Mouse (Mus musculus): ENCODE measurements around the gene Amfr.
A peak's percentile ranks its signal among the peaks of the same experiment; 100 is the strongest.

The Amfr gene

GRCm38 (mm10) chr8:94012013-94012951 is at the start of gene Amfr:
Gene Amfr (minus strand): TSS chr8:94012842.
- peak; percentile 61 for DNase-seq (ENCODE audit: low spot score)

- peak; percentile 64 for DNase-seq (ENCODE audit: low spot score)
Observed at GRCm38 (mm10) chr8:94057157-94057854, 44.7 kb upstream of the Amfr start.

GRCm38 (mm10) chr8:94052696-94053095 is 40.1 kb upstream of the Amfr start:
- no peak for DNase-seq (ENCODE audit: low spot score)

GRCm38 (mm10) chr8:94047845-94048244 is 35.2 kb upstream of the Amfr start:
- DNase-seq (ENCODE audit: low spot score) = no peak

- no peak for DNase-seq (ENCODE audit: low spot score)
Observed at GRCm38 (mm10) chr8:94037806-94038205, 25.2 kb upstream of the Amfr start.

- DNase-seq (ENCODE audit: low spot score) = peak; percentile 99
Observed at GRCm38 (mm10) chr8:94036944-94037524, 24.4 kb upstream of the Amfr start, which contains the start of the genes Nudt21 and Ogfod1. Gene Nudt21 (minus strand): TSS chr8:94037031. Gene Ogfod1 (plus strand): TSS chr8:94037198.

- peak; percentile 55 for DNase-seq (ENCODE audit: low spot score)
Observed at GRCm38 (mm10) chr8:94036541-94036940, 23.9 kb upstream of the Amfr start.

GRCm38 (mm10) chr8:94035200-94035599 is 22.6 kb upstream of the Amfr start:
- no peak for DNase-seq (ENCODE audit: low spot score)

- no peak for DNase-seq (ENCODE audit: low spot score)
Observed at GRCm38 (mm10) chr8:94033601-94034000, 21.0 kb upstream of the Amfr start.

GRCm38 (mm10) chr8:94029701-94030100 is 17.1 kb upstream of the Amfr start:
- no peak for DNase-seq (ENCODE audit: low spot score)

GRCm38 (mm10) chr8:94023916-94024315 is 11.3 kb upstream of the Amfr start:
- DNase-seq (ENCODE audit: low spot score) = no peak

- peak; percentile 6 for DNase-seq (ENCODE audit: low spot score)
Observed at GRCm38 (mm10) chr8:94013026-94013612, 477 bp upstream of the Amfr start.

GRCm38 (mm10) chr8:94011076-94012012 is 1.3 kb downstream of the Amfr start:
- DNase-seq (ENCODE audit: low spot score) = peak; percentile 29

GRCm38 (mm10) chr8:94010101-94010705 is 2.4 kb downstream of the Amfr start:
- no peak for DNase-seq (ENCODE audit: low spot score)

- DNase-seq (ENCODE audit: low spot score) = no peak
Observed at GRCm38 (mm10) chr8:94009243-94009845, 3.3 kb downstream of the Amfr start.

- DNase-seq (ENCODE audit: low spot score) = no peak
Observed at GRCm38 (mm10) chr8:94004139-94004538, 8.5 kb downstream of the Amfr start.

- DNase-seq (ENCODE audit: low spot score) = no peak
Observed at GRCm38 (mm10) chr8:93998961-93999360, 13.7 kb downstream of the Amfr start.

GRCm38 (mm10) chr8:93989739-93990138 is 22.9 kb downstream of the Amfr start:
- DNase-seq (ENCODE audit: low spot score) = no peak

- no peak for DNase-seq (ENCODE audit: low spot score)
Observed at GRCm38 (mm10) chr8:93984731-93985130, 27.9 kb downstream of the Amfr start.

GRCm38 (mm10) chr8:93983827-93984226 is 28.8 kb downstream of the Amfr start:
- DNase-seq (ENCODE audit: low spot score) = peak; percentile 21
